Mouse (Mus musculus): ENCODE results near the gene Ccdc40. TPM values are rescaled to one million over a fixed set of nuclear protein-coding genes. Genes with fewer than 3 reads are reported as not detected.
"Not testable (repeated sequence)": the region's sequence is repeated elsewhere in the genome, so short reads cannot be mapped to it uniquely, and the experiment has no call there.

Ccdc40 gene
- polyA plus RNA-seq, 1 experiment, result 0.72 TPM

- Histone ChIP-seq H3K27ac (ENCODE audit: insufficient read depth, low read depth, low read length) (peak within 1 kb of the TSS; percentile 54), H3K4me1 (ENCODE audit: control insufficient read depth, insufficient read depth, low read length) (peaks cover 13% of the 10 kb centered on the region), H3K4me3 (ENCODE audit: insufficient read depth, low read length) (peak within 1 kb of the TSS; percentile 79)
- TF ChIP-seq CTCF (IDR thresholded peaks at IDR 0.05; ENCODE audit: low read depth, low read length) (peak; percentile 59), POLR2A (IDR thresholded peaks at IDR 0.05; ENCODE audit: borderline replicate concordance, low read depth, low read length) (no peak)
Observed at GRCm38 (mm10) chr11:119267768-119268556, 39.6 kb downstream of the Ccdc40 start, which contains the start of gene Gaa. Gene Gaa (plus strand): TSS chr11:119267887.

- Histone ChIP-seq H3K27ac (ENCODE audit: insufficient read depth, low read depth, low read length) (peak overlapping the region; percentile 54), H3K4me3 (ENCODE audit: insufficient read depth, low read length) (peak overlapping the region; percentile 79), H3K4me1 (ENCODE audit: control insufficient read depth, insufficient read depth, low read length) (peaks cover 13% of the 10 kb centered on the region)
- TF ChIP-seq POLR2A (IDR thresholded peaks at IDR 0.05; ENCODE audit: borderline replicate concordance, low read depth, low read length) (no peak), CTCF (IDR thresholded peaks at IDR 0.05; ENCODE audit: low read depth, low read length) (no peak; the same call in 1 of the 2 replicates)
Observed at GRCm38 (mm10) chr11:119268557-119269195, 40.3 kb downstream of the Ccdc40 start.

GRCm38 (mm10) chr11:119272492-119272891 lies 44.1 kb downstream of the Ccdc40 start:
- not testable (repeated sequence) for H3K4me3 ChIP-seq (ENCODE audit: insufficient read depth, low read length); H3K27ac ChIP-seq (ENCODE audit: insufficient read depth, low read depth, low read length); H3K4me1 ChIP-seq (ENCODE audit: control insufficient read depth, insufficient read depth, low read length)
- TF ChIP-seq CTCF (IDR thresholded peaks at IDR 0.05; ENCODE audit: low read depth, low read length), result 0 out of 2 replicates have a peak, but pooled peaks have one; percentile 16

GRCm38 (mm10) chr11:119273186-119273930 lies 45.0 kb downstream of the Ccdc40 start:
- no peak for TF ChIP-seq POLR2A (IDR thresholded peaks at IDR 0.05; ENCODE audit: borderline replicate concordance, low read depth, low read length)
- peak; percentile 54 for TF ChIP-seq CTCF (IDR thresholded peaks at IDR 0.05; ENCODE audit: low read depth, low read length)
- peaks cover 6% of the 10 kb centered on the region for H3K4me1 ChIP-seq (ENCODE audit: control insufficient read depth, insufficient read depth, low read length)
- no peak overlapping the region for H3K4me3 ChIP-seq (ENCODE audit: insufficient read depth, low read length)
- H3K27ac ChIP-seq (ENCODE audit: insufficient read depth, low read depth, low read length), result no peak overlapping the region

GRCm38 (mm10) chr11:119281030-119281429 lies 52.7 kb downstream of the Ccdc40 start:
- H3K4me1 ChIP-seq (ENCODE audit: control insufficient read depth, insufficient read depth, low read length), result no peaks in the 10 kb centered on the region
- TF ChIP-seq POLR2A (IDR thresholded peaks at IDR 0.05; ENCODE audit: borderline replicate concordance, low read depth, low read length) (no peak), CTCF (IDR thresholded peaks at IDR 0.05; ENCODE audit: low read depth, low read length) (no peak)
- H3K27ac ChIP-seq (ENCODE audit: insufficient read depth, low read depth, low read length), result no peak overlapping the region
- H3K4me3 ChIP-seq (ENCODE audit: insufficient read depth, low read length), result no peak overlapping the region

DNA sequence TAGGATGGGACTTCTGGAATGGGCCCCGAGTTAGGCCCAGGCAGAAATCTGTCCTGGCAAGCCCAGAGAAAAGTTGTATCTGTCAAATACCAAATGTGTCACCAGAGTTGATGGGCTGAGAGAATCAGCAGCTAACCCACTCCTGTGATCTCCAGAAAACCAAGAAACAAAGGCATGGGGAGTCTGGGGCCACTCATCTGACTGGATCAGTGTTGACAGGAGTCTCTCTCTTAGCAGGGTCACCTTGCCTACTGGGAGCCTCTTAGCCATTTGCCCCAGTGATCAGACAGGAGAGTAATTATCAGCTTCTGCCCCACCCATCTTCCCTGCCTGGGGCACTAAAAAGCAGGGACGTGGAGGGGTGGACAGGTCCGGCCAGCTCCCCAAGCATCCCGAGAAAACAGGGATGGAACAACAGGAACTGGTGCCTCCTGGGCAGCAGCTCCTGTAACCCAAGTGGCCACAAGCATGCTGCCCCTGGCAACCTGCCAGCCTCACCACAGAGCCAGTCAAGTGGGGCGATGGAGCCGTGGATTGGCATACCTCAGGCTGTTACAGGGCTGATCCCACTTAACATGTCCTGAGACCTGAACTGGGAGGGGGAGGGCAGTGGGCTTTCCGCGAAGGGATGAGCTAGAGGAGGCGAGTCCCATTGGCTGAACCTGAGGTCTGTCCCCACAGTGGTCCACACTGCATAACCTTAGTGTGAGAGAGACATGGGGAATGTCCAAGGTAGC lies 57.6 kb downstream of the Ccdc40 start:
- no peak overlapping the region for H3K4me3 ChIP-seq (ENCODE audit: insufficient read depth, low read length)
- TF ChIP-seq POLR2A (IDR thresholded peaks at IDR 0.05; ENCODE audit: borderline replicate concordance, low read depth, low read length) (no peak), CTCF (IDR thresholded peaks at IDR 0.05; ENCODE audit: low read depth, low read length) (no peak)
- no peaks in the 10 kb centered on the region for H3K4me1 ChIP-seq (ENCODE audit: control insufficient read depth, insufficient read depth, low read length)
- no peak overlapping the region for H3K27ac ChIP-seq (ENCODE audit: insufficient read depth, low read depth, low read length)

GRCm38 (mm10) chr11:119287207-119287992 lies 59.0 kb downstream of the Ccdc40 start:
- H3K4me1 ChIP-seq (ENCODE audit: control insufficient read depth, insufficient read depth, low read length), result no peaks in the 10 kb centered on the region
- no peak overlapping the region for H3K4me3 ChIP-seq (ENCODE audit: insufficient read depth, low read length)
- no peak overlapping the region for H3K27ac ChIP-seq (ENCODE audit: insufficient read depth, low read depth, low read length)
- TF ChIP-seq CTCF (IDR thresholded peaks at IDR 0.05; ENCODE audit: low read depth, low read length) (no peak), POLR2A (IDR thresholded peaks at IDR 0.05; ENCODE audit: borderline replicate concordance, low read depth, low read length) (no peak)

DNA sequence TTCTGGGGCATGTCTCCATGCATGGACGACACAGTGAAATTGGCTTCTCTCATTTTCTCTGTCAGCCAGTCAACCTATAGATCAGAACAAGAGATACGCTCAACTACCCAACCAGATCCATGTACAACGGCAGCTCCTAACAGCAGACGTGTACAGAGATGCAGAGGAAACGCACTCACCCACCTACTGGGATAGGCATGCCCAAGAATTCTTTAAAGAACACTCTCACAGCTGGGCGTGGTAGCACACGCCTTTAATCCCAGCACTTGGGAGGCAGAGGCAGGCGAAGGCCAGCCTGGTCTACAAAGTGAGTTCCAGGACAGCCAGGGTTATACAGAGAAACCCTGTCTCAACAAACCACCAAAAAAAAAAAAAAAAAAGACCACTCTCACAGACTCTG lies 64.5 kb downstream of the Ccdc40 start:
- H3K27ac ChIP-seq (ENCODE audit: insufficient read depth, low read depth, low read length); H3K4me3 ChIP-seq (ENCODE audit: insufficient read depth, low read length); H3K4me1 ChIP-seq (ENCODE audit: control insufficient read depth, insufficient read depth, low read length): not testable (repeated sequence)

GRCm38 (mm10) chr11:119297996-119298395 lies 69.6 kb downstream of the Ccdc40 start:
- H3K4me3 ChIP-seq (ENCODE audit: insufficient read depth, low read length), result peak overlapping the region; percentile 28
- H3K27ac ChIP-seq (ENCODE audit: insufficient read depth, low read depth, low read length), result no peak overlapping the region
- TF ChIP-seq POLR2A (IDR thresholded peaks at IDR 0.05; ENCODE audit: borderline replicate concordance, low read depth, low read length) (no peak), CTCF (IDR thresholded peaks at IDR 0.05; ENCODE audit: low read depth, low read length) (no peak)
- H3K4me1 ChIP-seq (ENCODE audit: control insufficient read depth, insufficient read depth, low read length), result peaks cover 5% of the 10 kb centered on the region; the same call in 1 of the 2 replicates

All from bone marrow macrophage, adult 2 months (primary cell).